Mouse (Mus musculus) liver, adult 2 months (tissue): Measurements from ENCODE around the gene Mtnr1a. TPM values are rescaled to one million over a fixed set of nuclear protein-coding genes. Genes with fewer than 3 reads are reported as not detected.
A peak's percentile ranks its signal among the peaks of the same experiment; 100 is the strongest.

ENCODE experiments used
- DNase-seq: peaks from one replicate; pipeline ENCODE4 v3.0.0-alpha.2; 2011; ENCODE audit warnings: low read depth, low spot score; ENCODE audit errors: extremely low read depth
- H3K27ac ChIP-seq: fragments of 200-500 bp; replicated peaks from 2 replicates; pipeline ENCODE4 v1.5.1; 2012; ENCODE audit warnings: low read depth, mild to moderate bottlenecking, control low read depth, inconsistent platforms, low read length; ENCODE audit not compliant: insufficient read depth
- H3K27me3 ChIP-seq: fragments of 200-500 bp; 2 replicates; pipeline ENCODE4 v1.6.1; 2012; ENCODE audit warnings: mild to moderate bottlenecking, moderate library complexity, low read length, inconsistent platforms; ENCODE audit not compliant: control insufficient read depth, insufficient read depth
- H3K36me3 ChIP-seq: fragments of 200-500 bp; 2 replicates; pipeline ENCODE4 v1.6.1; 2012; ENCODE audit warnings: low read length, inconsistent platforms; ENCODE audit not compliant: control insufficient read depth, insufficient read depth
- H3K4me1 ChIP-seq: fragments of 200-500 bp; 2 replicates; pipeline ENCODE4 v1.6.1; 2011; ENCODE audit warnings: low read length; ENCODE audit not compliant: control insufficient read depth, insufficient read depth
- H3K4me3 ChIP-seq: fragments of 200-500 bp; 2 replicates; pipeline ENCODE4 v1.5.1; 2011; ENCODE audit warnings: low read depth, mild to moderate bottlenecking, control low read depth, low read length, moderate library complexity; ENCODE audit not compliant: insufficient read depth
- H3K79me2 ChIP-seq: fragments of 200-500 bp; 2 replicates; pipeline ENCODE4 v1.6.1; 2012; ENCODE audit warnings: inconsistent platforms, mild to moderate bottlenecking, low read length, moderate library complexity; ENCODE audit not compliant: control insufficient read depth, insufficient read depth
- H3K9ac ChIP-seq: fragments of 200-500 bp; 2 replicates; pipeline ENCODE4 v1.6.1; 2012; ENCODE audit warnings: low read depth, mild to moderate bottlenecking, control low read depth, inconsistent platforms, low read length
- CTCF ChIP-seq: fragments of 200-500 bp; IDR thresholded peaks from 2 replicates; pipeline ENCODE4 v1.5.1; 2011; ENCODE audit warnings: low read depth, low read length, control low read depth
- POLR2A ChIP-seq: fragments of 200-500 bp; IDR thresholded peaks from 2 replicates; pipeline ENCODE4 v1.6.1; 2011; ENCODE audit warnings: low read length, control low read depth; ENCODE audit not compliant: insufficient read depth; ENCODE audit errors: extremely low read depth
- WGBS: fragments of 180-500 bp; shearing (Covaris S2); methylation state at CpG from one replicate; pipeline ENCODE4 v1.1.7; 2018; 5-methylcytosine and 5-hydroxymethylcytosine counted together
- polyA plus RNA-seq: library from polyadenylated mRNA; depleted of rRNA; stranded (reverse); fragments of >200 nt; gene quantifications from 2 replicates; pipeline ENCODE4 v1.2.3, GENCODE M21; 2012
- total RNA-seq: library from RNA; depleted of rRNA; stranded (reverse); fragments of >200 nt; gene quantifications from 2 replicates; pipeline ENCODE4 v1.2.3, GENCODE M21; 2014

Mtnr1a gene
- total and polyA plus RNA-seq, 2 experiments = 0.22 to 0.37 TPM

- DNase-seq = no peak
- Histone ChIP-seq H3K4me3 (no peak overlapping the region), H3K27ac (no peak overlapping the region), H3K9ac (no peak overlapping the region), H3K4me1 (no peaks in the 10 kb centered on the region), H3K27me3 (no peaks in the 10 kb centered on the region), H3K79me2 (no peaks in the 10 kb centered on the region), H3K36me3 (peaks cover 33% of the 10 kb centered on the region)
- WGBS = 80% methylated on average over 3 of the region's 3 CpGs
- TF ChIP-seq POLR2A = no peak
- TF ChIP-seq CTCF = no peak
These were observed 13.4 kb upstream of the Mtnr1a start for GRCm38 (mm10) chr8:45055500-45055899.

- Histone ChIP-seq H3K27ac (no peak overlapping the region), H3K4me3 (no peak overlapping the region), H3K4me1 (no peaks in the 10 kb centered on the region), H3K9ac (no peak overlapping the region), H3K36me3 (peaks cover 21% of the 10 kb centered on the region), H3K27me3 (no peaks in the 10 kb centered on the region), H3K79me2 (no peaks in the 10 kb centered on the region)
- DNase-seq = no peak
- TF ChIP-seq POLR2A (no peak), CTCF (peak; percentile 40)
- WGBS = 41% methylated on average over 3 of the region's 3 CpGs
These were observed 12.1 kb upstream of the Mtnr1a start for GRCm38 (mm10) chr8:45056810-45057209.

DNA sequence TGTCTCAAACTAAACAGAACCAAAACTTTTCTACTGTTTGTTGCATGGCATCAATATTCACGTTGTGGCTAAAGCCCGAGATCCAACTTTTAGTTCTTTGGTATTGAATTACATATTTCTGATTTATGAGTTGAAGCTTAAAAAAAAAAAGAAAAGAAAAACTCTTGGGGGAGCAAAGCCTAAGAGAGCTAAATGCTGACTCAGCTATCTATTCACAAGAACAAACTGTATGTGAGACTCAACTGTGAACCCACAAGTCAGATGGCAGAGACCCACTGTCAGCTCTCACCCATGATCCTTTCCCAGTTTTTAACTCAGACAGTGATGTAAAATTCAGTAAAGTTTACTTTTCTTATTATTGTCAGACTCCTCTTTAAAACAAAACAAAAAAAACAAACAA lies 8.9 kb upstream of the Mtnr1a start:
- TF ChIP-seq POLR2A (no peak), CTCF (no peak)
- DNase-seq = no peak
- Histone ChIP-seq H3K9ac (no peak overlapping the region), H3K27me3 (no peaks in the 10 kb centered on the region), H3K4me3 (no peak overlapping the region), H3K4me1 (peaks cover 5% of the 10 kb centered on the region; the same call in 1 of the 2 replicates), H3K27ac (no peak overlapping the region), H3K36me3 (no peaks in the 10 kb centered on the region), H3K79me2 (no peaks in the 10 kb centered on the region)
- WGBS = 90% methylated on average over 2 of the region's 2 CpGs

- Histone ChIP-seq H3K79me2 (no peaks in the 10 kb centered on the region), H3K27ac (no peak overlapping the region), H3K4me1 (peaks cover 5% of the 10 kb centered on the region; the same call in 1 of the 2 replicates), H3K4me3 (no peak overlapping the region), H3K36me3 (no peaks in the 10 kb centered on the region), H3K9ac (no peak overlapping the region), H3K27me3 (no peaks in the 10 kb centered on the region)
- TF ChIP-seq CTCF (no peak), POLR2A (no peak)
- 95% methylated on average over 11 of the region's 11 CpGs for WGBS
- no peak for DNase-seq
These were observed 6.6 kb upstream of the Mtnr1a start for GRCm38 (mm10) chr8:45062311-45062710.

DNA sequence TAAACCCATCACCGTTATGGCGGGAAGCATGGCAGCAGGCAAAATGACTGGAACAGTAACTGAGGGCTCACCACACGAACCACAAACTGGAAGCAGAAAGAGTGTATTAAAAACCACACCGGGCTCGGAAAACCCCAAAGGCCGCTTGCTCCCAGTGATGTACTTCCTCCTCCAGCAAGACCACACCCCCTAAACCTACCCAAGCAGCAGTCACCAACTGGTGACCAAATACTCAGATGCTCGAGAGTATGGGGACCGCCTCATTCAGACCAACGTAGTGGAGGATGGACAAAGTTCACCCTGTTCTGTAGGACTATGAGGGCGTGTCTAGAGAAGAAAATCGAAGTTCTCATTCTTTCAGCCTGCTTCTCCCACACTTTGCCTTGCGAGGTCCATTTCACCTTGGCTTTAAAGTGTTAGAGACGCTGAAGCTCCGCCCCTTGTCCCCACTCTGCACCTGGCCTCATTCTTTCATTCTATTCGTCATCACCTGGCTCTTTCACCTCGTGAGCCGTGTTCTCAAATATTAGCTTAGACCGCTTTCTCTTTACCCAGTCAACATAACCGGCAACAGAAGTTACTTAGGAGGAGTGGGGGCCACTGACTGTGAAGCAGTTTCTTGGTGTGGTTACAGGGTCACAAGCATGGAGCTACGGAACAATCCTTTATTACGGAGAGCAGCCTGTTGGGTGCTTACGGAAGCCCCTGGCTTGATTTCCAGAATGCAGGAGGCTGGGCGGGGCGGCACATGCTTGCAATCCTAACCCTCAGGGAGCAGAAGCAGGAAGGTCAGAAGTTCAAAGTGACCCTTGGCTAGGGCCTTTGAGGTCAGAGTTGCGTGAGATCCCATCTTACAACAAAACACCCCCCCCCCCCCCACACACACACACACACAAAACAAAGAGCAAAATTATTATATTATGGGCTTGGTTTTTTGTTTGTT lies 5.7 kb upstream of the Mtnr1a start:
- TF ChIP-seq POLR2A (no peak), CTCF (no peak)
- peak; percentile 85 for DNase-seq
- Histone ChIP-seq H3K27me3 (no peaks in the 10 kb centered on the region), H3K36me3 (no peaks in the 10 kb centered on the region), H3K79me2 (no peaks in the 10 kb centered on the region), H3K4me1 (peaks cover 5% of the 10 kb centered on the region; the same call in 1 of the 2 replicates), H3K4me3 (peak overlapping the region; percentile 43), H3K27ac (peak overlapping the region; percentile 87), H3K9ac (peak overlapping the region; percentile 66)
- 29% methylated on average over 25 of the region's 25 CpGs for WGBS
